Mouse (Mus musculus): ENCODE results near the gene Kcnj8. TPM values are rescaled to one million over a fixed set of nuclear protein-coding genes. Genes with fewer than 3 reads are reported as not detected.

Gene Kcnj8
- total and polyA plus RNA-seq, 3 experiments: 0.16 TPM; not detected in 2

GRCm38 (mm10) chr6:142532686-142533085 lies 38.7 kb downstream of the Kcnj8 start:
- DNase-seq (ENCODE audit: low spot score) (no peak), ATAC-seq (ENCODE audit: extremely low read depth, insufficient number of reproducible peaks, low FRiP score, poor library complexity, severe bottlenecking) (no peak)
- Histone ChIP-seq H3K4me3 (ENCODE audit: low read depth, low read length) (no peak overlapping the region), H3K4me1 (ENCODE audit: insufficient read depth, low read depth, low read length) (no peaks in the 10 kb centered on the region), H3K27me3 (ENCODE audit: insufficient read depth, low read length) (no peaks in the 10 kb centered on the region), H3K9me3 (replicated peaks) (no peaks in the 10 kb centered on the region), H3K36me3 (replicated peaks) (no peaks in the 10 kb centered on the region)
- no peak for TF ChIP-seq GATA2 (IDR thresholded peaks at IDR 0.05; ENCODE audit: borderline replicate concordance, low read depth, low read length)
- TF ChIP-seq TAL1 (conservative IDR thresholded peaks at IDR 0.05; ENCODE audit: low read depth, low read length): no peak
- no peak for TF ChIP-seq GATA1 (IDR thresholded peaks at IDR 0.05; ENCODE audit: borderline replicate concordance, low read length)
- no peak for TF ChIP-seq CTCF (IDR thresholded peaks at IDR 0.05; ENCODE audit: low read depth, low read length)
- TF ChIP-seq POLR2AphosphoS5 (IDR thresholded peaks at IDR 0.05; ENCODE audit: insufficient replicate concordance, low read depth, low read length): no peak

- no peaks in the 10 kb centered on the region for H3K36me3 ChIP-seq (replicated peaks)
- TF ChIP-seq TAL1 (conservative IDR thresholded peaks at IDR 0.05; ENCODE audit: low read depth, low read length): no peak
- no peak for TF ChIP-seq CTCF (IDR thresholded peaks at IDR 0.05; ENCODE audit: low read depth, low read length)
- no peak for TF ChIP-seq POLR2AphosphoS5 (IDR thresholded peaks at IDR 0.05; ENCODE audit: insufficient replicate concordance, low read depth, low read length)
- no peak for TF ChIP-seq GATA2 (IDR thresholded peaks at IDR 0.05; ENCODE audit: borderline replicate concordance, low read depth, low read length)
- no peak for TF ChIP-seq GATA1 (IDR thresholded peaks at IDR 0.05; ENCODE audit: borderline replicate concordance, low read length)
- ATAC-seq (ENCODE audit: extremely low read depth, insufficient number of reproducible peaks, low FRiP score, poor library complexity, severe bottlenecking) (no peak), DNase-seq (ENCODE audit: low spot score) (no peak)
- H3K9me3 ChIP-seq (replicated peaks): no peaks in the 10 kb centered on the region
- no peaks in the 10 kb centered on the region for H3K27me3 ChIP-seq (ENCODE audit: insufficient read depth, low read length)
- H3K4me1 ChIP-seq (ENCODE audit: insufficient read depth, low read depth, low read length): no peaks in the 10 kb centered on the region
- H3K4me3 ChIP-seq (ENCODE audit: low read depth, low read length): no peak overlapping the region
Measured at GRCm38 (mm10) chr6:142532141-142532540, 39.3 kb downstream of the Kcnj8 start.

GRCm38 (mm10) chr6:142530378-142530777 lies 41.0 kb downstream of the Kcnj8 start:
- DNase-seq (ENCODE audit: low spot score) (no peak), ATAC-seq (ENCODE audit: extremely low read depth, insufficient number of reproducible peaks, low FRiP score, poor library complexity, severe bottlenecking) (no peak)
- peaks cover under 1% of the 10 kb centered on the region; the same call in 1 of the 2 replicates for H3K27me3 ChIP-seq (ENCODE audit: insufficient read depth, low read length)
- no peak overlapping the region for H3K4me3 ChIP-seq (ENCODE audit: low read depth, low read length)
- H3K4me1 ChIP-seq (ENCODE audit: insufficient read depth, low read depth, low read length): no peaks in the 10 kb centered on the region
- no peaks in the 10 kb centered on the region for H3K9me3 ChIP-seq (replicated peaks)
- no peaks in the 10 kb centered on the region for H3K36me3 ChIP-seq (replicated peaks)
- TF ChIP-seq GATA2 (IDR thresholded peaks at IDR 0.05; ENCODE audit: borderline replicate concordance, low read depth, low read length) (no peak), POLR2AphosphoS5 (IDR thresholded peaks at IDR 0.05; ENCODE audit: insufficient replicate concordance, low read depth, low read length) (no peak), CTCF (IDR thresholded peaks at IDR 0.05; ENCODE audit: low read depth, low read length) (no peak), TAL1 (conservative IDR thresholded peaks at IDR 0.05; ENCODE audit: low read depth, low read length) (no peak), GATA1 (IDR thresholded peaks at IDR 0.05; ENCODE audit: borderline replicate concordance, low read length) (no peak)

- DNase-seq (ENCODE audit: low spot score) (no peak), ATAC-seq (ENCODE audit: extremely low read depth, insufficient number of reproducible peaks, low FRiP score, poor library complexity, severe bottlenecking) (no peak)
- Histone ChIP-seq H3K4me3 (ENCODE audit: low read depth, low read length) (no peak overlapping the region), H3K9me3 (replicated peaks) (no peaks in the 10 kb centered on the region), H3K27me3 (ENCODE audit: insufficient read depth, low read length) (peaks cover 2% of the 10 kb centered on the region; the same call in 1 of the 2 replicates), H3K36me3 (replicated peaks) (no peaks in the 10 kb centered on the region), H3K4me1 (ENCODE audit: insufficient read depth, low read depth, low read length) (no peaks in the 10 kb centered on the region)
- no peak for TF ChIP-seq GATA2 (IDR thresholded peaks at IDR 0.05; ENCODE audit: borderline replicate concordance, low read depth, low read length)
Measured at GRCm38 (mm10) chr6:142529680-142530079, 41.7 kb downstream of the Kcnj8 start.

- TF ChIP-seq CTCF (IDR thresholded peaks at IDR 0.05; ENCODE audit: low read depth, low read length) (no peak), GATA1 (IDR thresholded peaks at IDR 0.05; ENCODE audit: borderline replicate concordance, low read length) (no peak), POLR2AphosphoS5 (IDR thresholded peaks at IDR 0.05; ENCODE audit: insufficient replicate concordance, low read depth, low read length) (no peak)
- ATAC-seq (ENCODE audit: extremely low read depth, insufficient number of reproducible peaks, low FRiP score, poor library complexity, severe bottlenecking): no peak
- Histone ChIP-seq H3K9me3 (replicated peaks) (no peaks in the 10 kb centered on the region), H3K4me3 (ENCODE audit: low read depth, low read length) (no peak overlapping the region), H3K27me3 (ENCODE audit: insufficient read depth, low read length) (peaks cover 2% of the 10 kb centered on the region; the same call in 1 of the 2 replicates), H3K4me1 (ENCODE audit: insufficient read depth, low read depth, low read length) (no peaks in the 10 kb centered on the region), H3K36me3 (replicated peaks) (no peaks in the 10 kb centered on the region)
- no peak for DNase-seq (ENCODE audit: low spot score)
Measured at GRCm38 (mm10) chr6:142527931-142528562, 43.4 kb downstream of the Kcnj8 start.

GRCm38 (mm10) chr6:142524635-142525308 lies 46.6 kb downstream of the Kcnj8 start:
- no peak for TF ChIP-seq GATA2 (IDR thresholded peaks at IDR 0.05; ENCODE audit: borderline replicate concordance, low read depth, low read length)
- TF ChIP-seq TAL1 (conservative IDR thresholded peaks at IDR 0.05; ENCODE audit: low read depth, low read length): no peak
- TF ChIP-seq CTCF (IDR thresholded peaks at IDR 0.05; ENCODE audit: low read depth, low read length): no peak
- TF ChIP-seq GATA1 (IDR thresholded peaks at IDR 0.05; ENCODE audit: borderline replicate concordance, low read length): no peak
- TF ChIP-seq POLR2AphosphoS5 (IDR thresholded peaks at IDR 0.05; ENCODE audit: insufficient replicate concordance, low read depth, low read length): no peak
- H3K27me3 ChIP-seq (ENCODE audit: insufficient read depth, low read length): peaks cover 2% of the 10 kb centered on the region; the same call in 1 of the 2 replicates
- H3K36me3 ChIP-seq (replicated peaks): no peaks in the 10 kb centered on the region
- no peak overlapping the region for H3K4me3 ChIP-seq (ENCODE audit: low read depth, low read length)
- H3K9me3 ChIP-seq (replicated peaks): no peaks in the 10 kb centered on the region
- no peaks in the 10 kb centered on the region for H3K4me1 ChIP-seq (ENCODE audit: insufficient read depth, low read depth, low read length)
- DNase-seq (ENCODE audit: low spot score) (peak; percentile 4), ATAC-seq (ENCODE audit: extremely low read depth, insufficient number of reproducible peaks, low FRiP score, poor library complexity, severe bottlenecking) (peak; percentile 59)
